Mouse (Mus musculus) CH12.LX (cell line): ENCODE measurements around the gene Trappc4.
"Not testable (repeated sequence)": the region's sequence is repeated elsewhere in the genome, so short reads cannot be mapped to it uniquely, and the experiment has no call there.

Source experiments
- CTCF ChIP-seq, 2 experiments: IDR thresholded peaks in 1 of 2; conservative IDR thresholded peaks in 1 of 2; 2 replicates each; pipeline ENCODE4 v1.5.1; 2011 to 2012; ENCODE audit warnings: low read depth in 2 of 2, low read length in 2 of 2, improper control_type of control experiment in 1 of 2, inconsistent platforms in 1 of 2, mild to moderate bottlenecking in 1 of 2, moderate library complexity in 1 of 2
- ELF1 ChIP-seq: IDR thresholded peaks from 2 replicates; pipeline ENCODE4 v1.6.1; 2014; ENCODE audit warnings: low read depth, mild to moderate bottlenecking, inconsistent platforms, low read length, improper control_type of control experiment
- ETS1 ChIP-seq: conservative IDR thresholded peaks from 2 replicates; pipeline ENCODE4 v1.6.1; 2012; ENCODE audit warnings: low read depth, mild to moderate bottlenecking, inconsistent platforms, low read length, improper control_type of control experiment, moderate library complexity
- HCFC1 ChIP-seq: IDR thresholded peaks from 2 replicates; pipeline ENCODE4 v1.6.1; 2012; ENCODE audit warnings: low read depth, mild to moderate bottlenecking, inconsistent platforms, low read length, improper control_type of control experiment
- NRF1 ChIP-seq: IDR thresholded peaks from 2 replicates; pipeline ENCODE4 v1.6.1; 2014; ENCODE audit warnings: low read depth, mild to moderate bottlenecking, inconsistent platforms, low read length, improper control_type of control experiment, moderate library complexity
- POLR2A ChIP-seq: IDR thresholded peaks from 2 replicates; pipeline ENCODE4 v1.6.1; 2011; ENCODE audit warnings: low read depth, mild to moderate bottlenecking, improper control_type of control experiment, low read length
- RAD21 ChIP-seq: IDR thresholded peaks from 2 replicates; pipeline ENCODE4 v1.6.1; 2011; ENCODE audit warnings: low read depth, mild to moderate bottlenecking, low read length, improper control_type of control experiment, moderate library complexity
- TCF12 ChIP-seq: IDR thresholded peaks from 2 replicates; pipeline ENCODE4 v1.6.1; 2014; ENCODE audit warnings: low read depth, mild to moderate bottlenecking, inconsistent platforms, low read length, improper control_type of control experiment
- USF2 ChIP-seq: conservative IDR thresholded peaks from 2 replicates; pipeline ENCODE4 v1.6.1; 2011; ENCODE audit warnings: low read depth, low read length, improper control_type of control experiment
- ZC3H11A ChIP-seq: IDR thresholded peaks from 2 replicates; pipeline ENCODE4 v1.6.1; 2012; ENCODE audit warnings: low read depth, mild to moderate bottlenecking, inconsistent platforms, low read length, improper control_type of control experiment

DNA sequence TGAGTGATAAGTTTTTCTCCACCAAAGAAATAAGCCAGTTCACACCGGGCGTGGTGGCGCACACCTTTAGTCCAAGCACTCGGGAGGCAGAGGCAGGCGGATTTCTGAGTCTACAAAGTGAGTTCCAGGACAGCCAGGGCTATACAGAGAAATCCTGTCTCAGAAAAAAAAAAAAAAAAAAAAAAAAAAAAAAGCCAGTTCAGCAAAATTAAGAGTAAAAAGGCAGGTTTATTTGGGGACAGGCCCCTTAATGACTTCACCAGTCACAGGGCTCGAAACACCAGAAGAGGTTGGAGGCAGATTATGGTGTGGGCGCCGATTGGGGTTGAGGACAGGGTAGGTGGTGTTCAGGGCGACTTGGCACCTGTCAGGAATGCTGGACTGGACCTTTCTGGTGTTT is 12.3 kb upstream of the Trappc4 start:
- not testable (repeated sequence) for TF ChIP-seq CTCF (conservative IDR thresholded peaks at IDR 0.05 in 1 of 2, IDR thresholded peaks at IDR 0.05 in 1 of 2; ENCODE audit: low read depth in 2 of 2, low read length in 2 of 2); ELF1; ZC3H11A; ETS1; TCF12; HCFC1; RAD21; NRF1; USF2; POLR2A
